Mouse (Mus musculus): Measurements from ENCODE around the gene Slc16a9.
"Not testable (repeated sequence)": the region's sequence is repeated elsewhere in the genome, so short reads cannot be mapped to it uniquely, and the experiment has no call there.

Gene Slc16a9

DNA sequence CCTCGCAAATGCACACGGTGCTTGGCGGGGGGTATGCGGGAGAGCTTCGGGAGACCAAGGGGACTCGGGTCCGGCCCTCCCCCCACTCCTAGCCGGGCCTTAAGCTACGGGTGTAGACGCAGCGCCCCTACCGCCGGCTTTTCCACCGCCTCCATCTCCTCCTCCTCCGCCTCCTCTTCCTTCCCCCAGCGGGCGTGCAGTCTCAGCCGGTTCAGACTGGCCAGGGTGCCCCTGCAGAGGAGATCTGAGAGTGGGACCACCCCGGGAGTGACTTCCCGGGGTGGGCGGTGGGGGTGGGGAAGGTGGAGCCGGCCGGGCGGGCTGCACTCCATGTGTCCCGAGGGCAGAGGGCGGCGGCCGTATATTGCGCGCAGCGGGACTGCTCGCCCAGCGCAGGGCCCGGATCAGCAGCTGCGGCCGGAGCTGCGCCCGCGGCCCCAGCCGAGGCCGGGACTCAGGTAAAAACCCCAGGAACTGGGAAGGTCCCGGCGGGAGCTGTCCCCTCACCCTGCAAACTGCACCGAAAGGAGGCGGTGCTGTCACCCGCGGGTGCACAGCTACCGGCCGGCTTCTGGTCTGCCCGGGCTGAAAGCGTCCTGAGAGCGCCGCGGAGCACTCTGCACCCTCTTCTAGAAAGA is at the start of gene Slc16a9:
Gene Slc16a9, plus strand, starts transcription at position 180 of the 638 bp plus-strand sequence.
- in situ Hi-C loops (cut with MseI, MboI): no loop called here

DNA sequence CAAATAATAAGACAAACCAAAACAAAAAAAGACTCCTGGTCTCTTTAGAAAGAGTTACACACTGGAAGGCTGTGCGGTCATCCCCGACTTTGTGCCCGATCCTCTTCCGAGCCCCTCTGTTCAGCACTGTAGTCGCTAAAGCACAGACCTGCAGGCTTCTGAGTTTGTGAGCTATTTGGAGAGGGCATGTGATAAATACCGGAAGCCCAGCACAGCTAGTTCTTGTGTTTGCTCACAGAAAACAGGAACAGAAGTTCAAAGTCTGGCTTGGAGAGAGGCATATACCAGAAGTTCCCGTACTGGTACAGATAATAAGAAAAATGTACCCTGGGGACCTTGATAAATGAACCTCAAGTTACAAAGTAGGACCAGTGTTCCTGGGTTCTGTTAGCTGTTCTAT is 49.6 kb upstream of the Slc16a9 start:
- in situ Hi-C loops (cut with MseI, MboI): loop anchor here (10.0 kb wide), 1 partner anchor 100 kb away; no protein-coding TSS in a partner anchor

DNA sequence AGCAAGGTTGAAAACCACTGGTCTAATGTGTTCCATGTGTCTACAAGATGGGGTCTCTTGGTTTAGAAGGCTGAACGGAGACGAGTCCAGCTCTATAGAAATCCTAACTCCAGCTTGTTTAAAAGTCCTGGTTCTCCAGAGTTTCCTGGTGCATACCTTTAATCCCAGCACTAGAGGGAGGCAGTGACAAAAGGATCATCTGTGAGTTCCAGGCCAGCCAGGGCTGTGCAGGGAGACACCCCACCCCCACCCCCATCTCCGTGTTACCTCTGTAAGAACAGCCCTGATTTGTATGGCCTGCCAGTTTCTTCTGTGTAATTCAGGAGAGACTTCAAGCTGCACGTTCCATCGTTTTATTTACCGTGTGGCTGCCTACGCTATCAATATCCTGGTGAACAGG is 49.1 kb upstream of the Slc16a9 start:
- in situ Hi-C loops (cut with MseI, MboI): loop anchor here (10.0 kb wide), 1 partner anchor 99 kb away; no protein-coding TSS in a partner anchor

GRCm38 (mm10) chr10:70196666-70197065 is 48.2 kb upstream of the Slc16a9 start:
- in situ Hi-C loops (cut with MseI, MboI): loop anchor here (10.0 kb wide), 1 partner anchor 98 kb away; no protein-coding TSS in a partner anchor

- in situ Hi-C loops (cut with MseI, MboI): loop anchor here (10.0 kb wide), 1 partner anchor 97 kb away; no protein-coding TSS in a partner anchor
These were observed 47.3 kb upstream of the Slc16a9 start for GRCm38 (mm10) chr10:70197601-70198000.

GRCm38 (mm10) chr10:70198012-70198411 is 46.9 kb upstream of the Slc16a9 start:
- in situ Hi-C loops (cut with MseI, MboI): loop anchor here (10.0 kb wide), 1 partner anchor 97 kb away; no protein-coding TSS in a partner anchor

DNA sequence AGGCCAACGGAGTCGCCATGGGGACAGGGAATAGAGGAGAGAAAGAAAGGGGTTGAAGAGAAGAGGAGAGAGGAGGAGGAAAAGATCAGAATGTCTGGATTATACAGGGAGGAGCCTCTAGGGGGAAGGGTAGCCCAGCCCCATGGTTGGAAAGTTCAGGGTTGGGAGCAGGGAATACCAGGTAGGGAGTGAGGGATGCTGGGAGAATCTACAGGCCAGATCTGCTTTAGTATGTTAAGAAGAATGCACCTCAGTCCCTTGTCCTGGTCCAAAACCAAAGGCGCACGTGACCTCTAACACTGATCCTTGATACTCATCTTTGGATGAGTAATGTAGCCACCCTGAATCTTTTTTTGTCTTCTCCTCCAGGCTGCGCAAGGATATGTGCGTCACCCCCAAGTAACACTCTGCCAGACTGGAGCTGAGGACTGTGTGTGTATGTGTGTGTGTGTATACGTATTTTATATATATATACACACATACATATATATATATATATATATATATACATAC is 45.9 kb upstream of the Slc16a9 start:
- in situ Hi-C loops (cut with MseI, MboI): loop anchor here (10.0 kb wide), 1 partner anchor 96 kb away; no protein-coding TSS in a partner anchor

DNA sequence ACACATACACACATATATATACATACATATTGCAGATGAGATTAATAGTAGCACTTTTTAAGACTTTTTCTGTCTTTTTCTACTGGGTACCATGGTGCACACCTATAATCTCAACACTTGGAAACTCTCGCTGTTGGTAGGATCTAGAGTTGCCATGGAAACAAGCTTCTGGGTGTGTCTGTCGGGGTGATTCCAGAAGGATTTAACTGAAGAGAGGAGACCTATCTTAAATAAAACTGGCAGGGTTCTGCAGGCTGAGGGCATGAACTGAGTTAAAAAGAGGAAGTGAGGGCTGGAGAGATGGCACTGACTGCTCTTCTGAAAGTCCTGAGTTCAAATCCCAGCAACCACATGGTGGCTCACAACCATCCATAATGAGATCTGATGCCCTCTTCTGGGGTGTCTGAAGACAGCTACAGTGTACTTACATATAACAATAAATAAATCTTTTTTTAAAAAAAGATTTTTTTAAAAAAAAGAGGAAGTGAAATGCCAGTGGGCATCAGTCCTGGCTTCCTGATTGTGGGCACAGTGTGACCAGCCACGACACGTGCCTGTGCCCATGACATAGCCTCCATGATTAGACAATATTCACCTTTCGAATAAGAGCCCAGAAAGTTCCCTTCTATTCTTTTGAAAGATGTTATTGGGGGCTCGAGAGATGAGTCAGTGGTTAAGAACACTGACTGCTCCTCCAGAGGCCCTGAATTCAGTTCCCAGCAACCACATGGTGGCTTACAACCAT is 45.3 kb upstream of the Slc16a9 start:
- in situ Hi-C loops (cut with MseI, MboI): loop anchor here (10.0 kb wide), 1 partner anchor 95 kb away; no protein-coding TSS in a partner anchor

DNA sequence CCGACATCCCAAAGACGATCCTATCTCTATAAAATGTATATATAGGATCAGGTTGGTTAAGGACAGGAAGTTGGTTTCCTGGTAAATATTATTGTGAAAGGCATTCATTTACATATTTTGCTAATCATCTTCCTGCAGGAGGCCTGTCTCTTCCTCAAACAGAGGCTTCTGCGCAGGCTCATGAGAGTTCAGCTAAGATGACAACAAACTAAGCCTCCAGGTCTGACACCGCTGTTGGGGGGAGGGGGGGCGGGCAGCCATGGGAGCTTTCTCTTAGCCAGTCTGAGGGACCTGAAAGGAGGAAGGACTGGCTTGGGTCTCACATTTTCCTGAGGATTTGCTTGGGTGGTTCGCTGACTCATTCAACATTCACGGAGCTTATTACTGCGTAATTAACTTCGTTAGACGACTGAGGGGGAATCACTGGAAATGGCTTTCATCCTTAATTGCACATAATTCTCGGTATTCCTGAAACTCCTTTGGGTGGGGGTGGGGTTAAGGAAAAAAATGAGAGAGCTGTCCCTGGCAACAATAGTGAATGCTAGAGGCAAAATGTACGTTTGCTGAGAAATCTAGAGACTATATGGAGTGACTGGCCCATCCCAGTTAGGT is 43.9 kb upstream of the Slc16a9 start:
- in situ Hi-C loops (cut with MseI, MboI): no loop called here

- in situ Hi-C loops (cut with MseI, MboI): no loop called here
These were observed 40.1 kb upstream of the Slc16a9 start, which contains the start of gene Mrln for GRCm38 (mm10) chr10:70204505-70205399. Gene Mrln, plus strand, starts transcription at chr10:70204664.

DNA sequence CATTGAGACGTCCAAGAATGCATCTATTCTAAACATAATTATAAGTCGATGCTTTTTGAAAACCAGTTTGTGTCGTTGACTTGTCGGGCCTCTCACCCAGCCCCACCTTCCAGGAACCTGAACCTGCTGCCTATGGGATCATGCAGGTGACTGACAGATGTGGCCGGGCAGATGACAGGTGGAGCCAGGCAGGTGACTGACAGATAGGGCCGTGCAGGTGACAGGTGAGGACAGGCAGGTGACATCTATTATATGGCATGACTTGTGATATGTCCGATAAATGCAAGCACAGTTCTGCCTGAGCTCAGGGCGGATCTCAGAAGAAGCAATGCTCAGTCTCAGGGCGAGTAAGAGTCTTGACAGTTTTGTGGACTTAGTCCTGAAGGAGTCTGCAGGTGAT is 33.6 kb upstream of the Slc16a9 start:
- in situ Hi-C loops (cut with MseI, MboI): no loop called here

GRCm38 (mm10) chr10:70220971-70221370 is 23.9 kb upstream of the Slc16a9 start:
- in situ Hi-C loops (cut with MseI, MboI): no loop called here

DNA sequence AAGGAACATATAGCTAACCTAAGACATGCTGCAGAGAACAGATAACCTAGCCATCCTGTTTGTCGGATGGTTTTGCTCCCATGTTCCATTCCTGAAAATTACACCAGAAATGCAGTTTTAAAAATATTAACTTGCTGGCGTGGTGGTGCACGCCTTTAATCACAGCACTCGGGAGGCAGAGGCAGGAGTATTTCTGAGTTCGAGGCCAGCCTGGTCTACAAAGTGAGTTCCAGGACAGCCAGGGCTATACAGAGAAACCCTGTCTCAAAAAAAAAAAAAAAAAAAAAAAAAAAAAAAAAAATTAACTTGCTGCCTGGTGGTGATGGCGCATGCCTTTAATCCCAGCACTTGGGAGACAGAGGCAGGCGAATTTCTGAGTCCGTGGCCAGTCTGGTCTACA is 22.7 kb upstream of the Slc16a9 start:
- in situ Hi-C loops (cut with MseI, MboI): not testable (repeated sequence)

DNA sequence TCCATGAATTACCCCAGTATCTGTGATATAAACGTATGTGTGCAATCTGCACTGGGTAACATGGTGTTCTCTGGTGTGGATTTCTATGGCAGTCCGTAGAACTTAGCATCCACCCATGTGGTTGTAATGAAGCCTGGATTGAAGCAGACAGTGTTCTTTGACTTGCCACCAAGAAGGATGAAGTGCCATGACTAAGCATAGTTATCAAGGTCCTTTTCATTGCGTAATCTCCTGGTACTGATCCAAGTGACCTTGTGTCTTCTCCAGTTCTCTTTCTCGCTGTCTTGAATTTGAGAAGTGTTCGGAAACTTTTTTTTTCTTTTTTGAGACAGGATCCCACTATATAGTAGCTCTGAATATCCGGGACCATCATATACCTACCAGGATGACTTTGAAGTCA is 20.3 kb upstream of the Slc16a9 start:
- in situ Hi-C loops (cut with MseI, MboI): no loop called here

- in situ Hi-C loops (cut with MseI, MboI): no loop called here
These were observed 19.1 kb upstream of the Slc16a9 start for GRCm38 (mm10) chr10:70225760-70226159.

GRCm38 (mm10) chr10:70226608-70227007 is 18.3 kb upstream of the Slc16a9 start:
- in situ Hi-C loops (cut with MseI, MboI): no loop called here

DNA sequence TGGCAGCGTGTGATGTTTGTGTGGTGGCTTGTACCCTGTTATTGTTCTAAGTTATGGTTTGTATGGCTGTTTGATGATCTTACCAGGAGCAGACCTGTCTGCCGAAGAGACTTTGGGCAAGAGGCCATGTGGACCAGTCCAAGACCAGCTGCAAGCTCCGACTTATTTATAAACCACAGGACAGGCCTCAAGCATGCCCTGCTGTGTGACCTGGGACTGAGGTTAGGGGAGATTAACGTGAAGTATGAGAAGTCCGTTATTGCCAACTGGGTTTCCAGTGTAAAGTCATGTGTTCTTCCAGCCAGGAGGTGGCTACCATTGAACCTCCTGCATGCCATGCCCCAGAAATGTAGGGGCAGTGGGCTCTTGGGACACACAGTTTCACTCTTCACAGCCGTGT is 14.5 kb upstream of the Slc16a9 start:
- in situ Hi-C loops (cut with MseI, MboI): no loop called here

DNA sequence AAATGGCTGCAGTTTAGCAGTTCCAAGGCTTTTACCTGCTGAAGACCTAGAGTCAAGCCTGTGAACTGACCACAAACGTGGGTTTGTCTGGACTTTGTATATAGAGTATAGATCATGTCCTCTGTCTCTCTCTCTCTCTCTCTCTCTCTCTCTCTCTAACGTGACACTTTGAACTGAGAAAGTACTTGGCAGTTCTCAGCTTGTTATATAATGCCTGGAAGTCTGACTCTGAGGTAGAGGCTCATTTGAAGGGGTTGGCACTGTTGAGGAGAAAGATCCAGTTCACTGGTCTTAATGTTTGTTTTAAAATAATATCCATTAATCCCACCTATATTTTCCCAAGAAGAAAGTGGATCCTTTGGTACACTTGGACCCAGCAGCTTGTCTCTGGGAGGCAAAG is 7.0 kb upstream of the Slc16a9 start:
- in situ Hi-C loops (cut with MseI, MboI): no loop called here

DNA sequence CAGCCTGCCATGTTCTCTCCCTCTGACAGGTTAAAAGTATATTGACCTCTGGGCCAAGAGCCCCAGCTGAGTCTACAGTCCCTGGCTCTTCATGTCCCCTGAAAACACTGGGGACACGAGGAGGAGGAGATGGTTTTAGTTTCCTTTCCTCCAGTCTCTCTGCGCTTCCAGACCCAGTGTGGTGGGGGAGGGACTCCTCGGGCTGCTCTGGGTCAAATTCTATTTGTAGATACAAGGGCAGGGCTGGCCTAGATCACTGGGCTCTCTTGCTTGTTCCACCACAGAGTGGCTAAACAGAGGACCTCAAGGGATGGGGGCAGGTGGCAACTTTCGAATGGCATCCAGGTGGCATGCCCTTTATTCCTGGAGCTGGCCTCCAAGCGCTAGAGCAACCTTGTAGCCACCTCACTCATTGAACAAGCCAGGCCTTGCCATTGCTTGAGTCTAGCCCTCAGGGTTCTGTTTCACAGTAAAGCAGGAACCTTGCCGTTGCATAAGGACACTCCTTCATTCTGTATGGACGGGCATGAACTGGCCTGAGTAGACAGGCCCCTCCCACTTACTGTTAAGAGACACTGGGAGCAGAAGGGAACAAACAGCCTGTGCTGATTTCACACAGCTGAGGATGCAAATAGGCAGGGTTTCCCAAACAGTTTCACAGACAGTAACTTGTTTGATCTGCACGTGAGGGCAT is 2.0 kb upstream of the Slc16a9 start:
- in situ Hi-C loops (cut with MseI, MboI): no loop called here

DNA sequence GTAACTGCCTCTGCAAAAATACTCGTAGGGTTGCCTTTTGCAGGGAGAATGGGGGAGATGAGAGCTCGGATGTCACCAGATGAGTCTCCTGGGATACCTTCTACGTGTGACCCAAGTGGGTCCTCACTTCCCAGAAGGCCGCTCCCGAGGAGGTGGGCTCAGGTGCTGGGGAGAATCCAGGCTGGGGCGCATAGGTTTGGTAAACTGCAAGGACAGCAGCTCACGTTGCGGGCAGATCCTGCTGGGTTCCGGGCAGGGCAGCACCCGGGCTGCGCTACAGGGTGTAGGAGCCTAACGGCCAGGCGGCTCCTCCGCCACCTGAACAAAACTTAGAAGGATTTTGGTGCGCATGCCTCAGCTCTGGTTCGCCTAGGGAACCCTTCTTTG is 652 bp downstream of the Slc16a9 start:
- in situ Hi-C loops (cut with MseI, MboI): no loop called here
